Mouse (Mus musculus) cerebellum, adult 9-10 months (tissue): ENCODE measurements around the gene Olfr49.
"Not testable (repeated sequence)": the region's sequence is repeated elsewhere in the genome, so short reads cannot be mapped to it uniquely, and the experiment has no call there.

Experiments
- DNase-seq: peaks from one replicate; pipeline ENCODE4 v3.0.0; 2022

The Olfr49 gene

GRCm38 (mm10) chr14:54229849-54230248, 54.9 kb downstream of the Olfr49 start:
- not testable (repeated sequence) for DNase-seq

DNA sequence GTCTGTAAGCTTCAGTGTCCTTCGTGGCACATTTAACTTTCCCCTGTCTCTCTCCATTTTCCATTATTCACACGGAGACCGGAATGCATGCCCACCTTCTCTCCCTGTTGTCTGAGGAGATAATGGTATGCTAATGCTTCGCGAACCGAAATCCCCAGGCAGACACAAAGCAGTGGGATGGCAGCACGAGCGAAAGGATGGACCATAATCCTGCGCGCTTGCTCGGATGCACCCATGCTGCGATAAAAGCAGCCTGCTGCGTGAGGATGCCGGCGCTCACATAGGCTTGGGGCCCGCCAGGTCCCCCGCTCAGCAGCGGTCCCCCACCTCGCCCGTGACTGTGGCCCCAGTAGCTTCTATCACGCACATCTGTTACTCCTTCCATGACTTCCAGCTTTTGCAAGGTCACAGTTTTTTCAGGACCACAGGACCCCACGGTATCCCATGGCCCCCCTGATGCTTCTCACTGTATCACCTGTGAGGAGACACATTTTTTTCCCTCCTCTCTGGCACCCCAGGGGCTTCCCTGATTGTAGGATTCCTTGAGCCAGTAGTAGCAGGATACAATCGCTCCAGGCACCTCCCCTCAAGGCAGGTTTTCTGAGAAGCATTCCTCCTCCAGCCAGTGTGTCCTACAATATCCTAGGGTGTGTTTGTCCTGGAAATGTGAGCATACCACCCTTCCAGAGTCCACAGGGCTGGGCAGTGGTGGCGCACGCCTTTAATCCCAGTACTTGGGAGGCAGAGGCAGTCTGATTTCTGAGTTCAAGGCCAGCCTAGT, 55.6 kb downstream of the Olfr49 start:
- DNase-seq = peak; percentile 33

DNA sequence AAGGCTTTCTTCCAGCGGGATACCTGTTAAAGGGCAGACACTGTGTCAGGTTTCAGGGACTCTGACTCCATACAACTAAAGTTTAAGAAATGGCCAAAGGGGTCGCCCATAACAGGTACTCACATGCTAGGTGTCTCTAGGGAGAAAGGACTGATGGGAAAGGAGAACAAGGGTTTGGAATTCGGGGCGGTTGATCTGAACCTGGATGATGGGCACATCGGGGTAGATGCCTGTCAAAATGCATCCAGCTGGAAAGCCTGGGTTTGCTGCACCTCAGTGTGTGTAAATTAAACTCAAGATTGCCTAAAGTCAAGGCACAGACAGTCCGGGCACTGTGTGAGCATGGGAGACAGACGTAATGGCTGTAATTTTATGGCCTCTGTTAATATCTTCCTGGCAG, 56.2 kb downstream of the Olfr49 start:
- DNase-seq = no peak
